Mouse (Mus musculus): Measurements from ENCODE around the gene Mbtd1.

DNA sequence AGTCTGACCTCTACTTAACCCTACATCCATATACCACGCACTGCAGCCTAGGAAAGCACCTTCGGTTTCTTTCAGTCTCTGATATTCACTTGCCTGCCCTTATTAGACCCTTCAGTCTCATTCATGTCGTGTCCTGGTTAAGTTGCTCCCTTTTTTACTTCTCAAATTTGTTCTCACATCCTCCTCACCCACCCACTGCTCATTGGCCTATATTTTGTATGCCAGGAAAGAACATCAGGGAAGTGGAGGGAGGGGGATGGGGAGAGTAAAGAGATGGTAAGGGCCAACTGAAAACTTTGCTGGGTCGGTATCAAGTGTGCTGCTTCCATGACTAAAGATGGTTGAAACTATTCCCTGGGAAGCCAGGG, 1.4 kb downstream of the Mbtd1 start:
- TF ChIP-seq CTCF (IDR thresholded peaks at IDR 0.05; ENCODE audit: insufficient read depth, low read depth, low read length), result no peak
- no peak for TF ChIP-seq POLR2A (IDR thresholded peaks at IDR 0.05; ENCODE audit: insufficient read depth, low read depth, low read length)

All from olfactory bulb, adult 2 months (tissue).